Mouse (Mus musculus): ENCODE data around the gene Vwa7.

Gene Vwa7

DNA sequence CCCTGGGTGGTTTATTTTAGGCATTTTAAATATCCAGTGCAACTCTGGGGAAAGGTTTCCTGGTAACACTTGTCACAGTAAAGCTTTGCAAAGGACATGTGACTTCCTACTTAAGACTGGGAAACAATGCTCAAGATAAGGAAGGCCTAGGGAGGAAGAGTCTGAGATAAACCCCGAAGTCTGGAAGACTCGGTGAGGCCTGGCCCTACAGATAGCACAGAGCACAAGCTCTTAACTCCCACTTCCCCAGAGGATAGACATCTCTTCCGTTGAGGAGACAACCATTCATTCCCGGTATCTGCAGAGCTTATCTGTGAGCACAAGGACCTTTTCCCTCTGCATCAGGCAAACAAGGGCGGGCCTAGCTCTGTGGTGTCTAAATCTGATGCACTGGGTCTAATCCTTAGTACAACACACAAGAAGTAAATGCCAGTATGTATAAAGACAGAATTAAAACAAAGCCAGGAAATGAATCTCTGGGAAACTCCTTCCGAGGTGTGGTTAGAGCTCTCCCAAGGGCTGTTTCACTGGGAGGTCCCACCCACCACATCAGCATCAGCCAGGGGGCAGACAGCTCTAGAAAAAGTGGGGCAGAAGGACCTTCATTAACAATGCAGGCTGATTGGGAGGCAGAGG is 5.6 kb downstream of the Vwa7 start:
- WGBS, result 66% methylated on average over 6 of the region's 6 CpGs

DNA sequence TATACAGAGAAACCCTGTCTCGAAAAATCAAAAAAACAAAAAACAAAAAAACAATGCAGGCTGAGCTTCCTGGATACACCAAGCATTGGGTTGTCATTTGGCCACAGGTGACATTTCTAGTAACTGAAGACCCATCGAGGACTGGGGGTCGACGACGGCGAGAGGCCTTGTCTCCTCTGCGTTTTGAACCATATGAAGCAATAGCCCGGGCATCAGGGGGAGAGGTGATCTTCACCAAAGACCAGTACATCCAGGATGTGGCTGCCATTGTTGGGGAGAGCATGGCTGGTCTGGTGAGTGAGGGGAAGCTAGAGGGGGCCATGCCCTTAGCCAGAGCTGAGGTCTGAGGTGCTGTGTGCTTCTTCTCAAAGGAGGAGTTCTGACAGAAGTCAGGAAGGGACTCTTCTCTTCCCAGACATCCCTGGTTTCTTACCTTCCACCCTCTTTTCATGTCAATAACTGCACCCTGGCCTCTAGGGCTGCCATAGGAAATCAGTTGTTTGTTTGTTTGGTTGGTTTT is 6.2 kb downstream of the Vwa7 start:
- WGBS, result 98% methylated on average over 8 of the region's 8 CpGs

DNA sequence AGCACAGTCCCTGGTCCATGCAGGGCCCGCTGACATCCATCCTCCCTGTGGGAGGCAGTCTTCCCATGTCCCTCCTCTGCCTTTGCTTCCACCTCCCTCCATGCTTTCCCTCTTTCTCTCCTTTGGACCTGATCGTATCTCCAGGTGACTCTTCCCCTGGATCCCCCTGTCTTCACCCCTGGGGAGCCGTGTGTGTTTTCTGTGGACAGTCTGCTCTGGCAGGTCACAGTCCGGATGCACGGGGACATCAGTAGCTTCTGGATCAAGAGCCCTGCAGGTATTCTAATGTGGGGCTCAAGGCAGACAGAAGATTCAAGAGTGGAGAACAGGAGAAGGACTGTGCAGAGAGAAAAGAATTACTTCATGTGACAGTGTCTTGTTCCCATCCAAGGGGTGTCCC is 6.8 kb downstream of the Vwa7 start:
- 92% methylated on average over 5 of the region's 5 CpGs for whole genome bisulfite sequencing

DNA sequence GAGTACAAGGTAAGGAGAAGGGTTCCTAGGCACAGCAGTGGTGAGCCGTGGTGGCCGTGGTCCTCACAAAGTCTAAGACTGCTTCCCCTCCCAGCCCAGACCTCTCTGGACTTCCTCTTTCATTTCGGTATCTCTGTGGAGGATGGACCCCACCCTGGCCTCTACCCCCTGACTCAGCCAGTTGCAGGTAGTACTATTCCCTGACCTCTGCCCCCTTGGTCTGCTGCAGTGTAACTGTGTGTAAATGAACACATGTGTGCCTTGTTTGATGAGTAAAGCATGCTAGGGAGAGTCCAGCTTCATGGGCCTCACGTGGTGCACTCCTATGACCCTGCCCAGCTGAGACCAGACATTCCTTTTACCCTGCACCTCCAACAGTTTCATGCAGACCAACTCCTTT is 7.4 kb downstream of the Vwa7 start:
- WGBS, result 89% methylated on average over 4 of the region's 4 CpGs

DNA sequence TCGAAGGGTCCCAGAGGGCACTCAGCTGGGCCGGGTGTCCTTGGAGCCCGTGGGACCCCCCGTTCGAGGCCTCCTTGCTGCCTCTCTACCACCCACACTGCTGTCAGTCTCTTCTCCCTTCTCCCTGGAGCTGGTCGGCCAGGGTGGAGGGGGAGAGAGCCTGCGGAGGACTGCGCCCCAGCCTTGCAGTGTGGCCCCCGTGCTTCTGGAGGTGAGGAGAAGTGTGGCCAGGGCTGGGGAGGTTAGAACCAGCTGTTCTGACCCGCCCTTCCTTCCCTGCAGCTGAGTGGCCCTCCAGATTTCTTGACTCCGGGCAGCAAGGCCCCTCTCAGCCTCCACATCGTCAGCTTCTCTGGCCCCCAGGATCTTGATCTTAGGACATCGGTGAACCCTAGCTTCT is 7.9 kb downstream of the Vwa7 start:
- WGBS, result 86% methylated on average over 13 of the region's 13 CpGs

- WGBS, result 61% methylated on average over 9 of the region's 10 CpGs
Measured at GRCm38 (mm10) chr17:35024691-35025488, 8.5 kb downstream of the Vwa7 start.

- whole genome bisulfite sequencing, result 86% methylated on average over 5 of the region's 5 CpGs
Measured at GRCm38 (mm10) chr17:35026206-35026605, 9.8 kb downstream of the Vwa7 start.

GRCm38 (mm10) chr17:35027277-35028068 is 11.1 kb downstream of the Vwa7 start, which contains the start of gene Sapcd1:
Sapcd1 (minus strand) TSS chr17:35028016.
- 53% methylated on average over 13 of the region's 13 CpGs for WGBS

GRCm38 (mm10) chr17:35028315-35028714 is 11.9 kb downstream of the Vwa7 start:
- 88% methylated on average over 2 of the region's 2 CpGs for WGBS

DNA sequence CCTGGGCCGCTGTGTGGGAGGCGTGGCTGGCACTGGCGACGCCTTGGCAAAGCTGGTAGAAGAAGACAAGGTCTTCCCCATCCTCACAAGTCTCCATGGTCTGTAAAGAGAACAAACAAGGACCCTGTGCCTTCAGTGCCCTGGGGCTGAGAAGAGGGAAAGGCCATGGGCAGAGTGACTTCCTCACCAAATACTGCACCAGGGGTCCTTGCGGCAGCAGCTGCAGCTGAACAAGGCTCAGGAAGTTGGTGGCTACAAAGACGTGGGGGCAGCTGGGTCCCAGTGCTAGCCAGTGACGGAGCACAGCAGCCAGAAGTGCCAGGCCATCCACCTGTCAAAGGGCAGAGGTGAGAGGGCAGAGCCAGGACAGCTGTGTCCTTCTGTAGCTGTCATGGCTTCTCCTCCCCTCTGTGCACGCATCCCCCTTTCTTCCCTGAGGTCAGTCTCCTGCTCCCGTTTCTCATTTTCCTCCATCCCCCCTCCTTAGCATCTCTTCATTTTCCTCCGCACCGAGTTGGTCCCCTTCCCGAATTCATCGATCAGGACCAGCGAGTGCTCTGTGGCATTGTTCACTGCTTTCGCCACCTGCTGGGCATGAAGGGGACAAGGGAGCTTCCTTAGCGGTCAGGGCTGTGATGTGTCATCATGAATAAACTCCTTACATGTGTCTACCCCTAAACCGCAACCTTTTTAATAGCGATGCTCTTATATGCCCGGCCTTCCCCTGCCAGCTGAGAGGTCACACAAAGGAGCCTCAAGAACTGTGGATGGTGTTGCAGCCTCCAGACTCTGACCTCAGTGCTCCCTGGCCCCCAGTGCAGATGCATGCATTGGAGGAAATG is 13.5 kb downstream of the Vwa7 start:
- WGBS, result 42% methylated on average over 19 of the region's 19 CpGs

DNA sequence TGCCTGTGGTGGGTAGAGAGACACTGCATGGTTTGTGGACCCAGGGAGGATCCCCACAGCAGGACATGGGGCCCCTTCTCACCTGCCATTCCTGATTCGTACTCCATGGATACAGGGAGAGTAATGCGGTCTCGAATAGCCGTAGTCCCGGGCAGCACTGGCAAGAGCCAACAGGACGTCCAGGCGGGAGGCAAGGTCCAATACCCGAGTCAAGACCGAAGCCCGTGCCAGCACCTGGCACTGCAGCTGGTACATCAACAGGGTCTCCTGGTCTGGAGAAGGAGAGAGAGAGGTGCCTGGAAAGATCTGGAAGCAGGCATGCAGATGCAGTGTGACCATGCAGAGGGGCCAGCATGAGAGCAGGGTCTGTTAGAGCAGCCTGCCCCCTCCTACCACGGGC is 14.9 kb downstream of the Vwa7 start:
- WGBS, result 93% methylated on average over 11 of the region's 11 CpGs

GRCm38 (mm10) chr17:35031880-35032279 is 15.5 kb downstream of the Vwa7 start:
- WGBS, result 95% methylated on average over 7 of the region's 7 CpGs

GRCm38 (mm10) chr17:35032323-35032870 is 16.0 kb downstream of the Vwa7 start:
- 79% methylated on average over 8 of the region's 8 CpGs for WGBS

- 84% methylated on average over 1 of the region's 1 CpGs for WGBS
Measured at GRCm38 (mm10) chr17:35033703-35034102, 17.3 kb downstream of the Vwa7 start.

- WGBS, result 68% methylated on average over 6 of the region's 6 CpGs
Measured at GRCm38 (mm10) chr17:35034896-35035295, 18.5 kb downstream of the Vwa7 start.

DNA sequence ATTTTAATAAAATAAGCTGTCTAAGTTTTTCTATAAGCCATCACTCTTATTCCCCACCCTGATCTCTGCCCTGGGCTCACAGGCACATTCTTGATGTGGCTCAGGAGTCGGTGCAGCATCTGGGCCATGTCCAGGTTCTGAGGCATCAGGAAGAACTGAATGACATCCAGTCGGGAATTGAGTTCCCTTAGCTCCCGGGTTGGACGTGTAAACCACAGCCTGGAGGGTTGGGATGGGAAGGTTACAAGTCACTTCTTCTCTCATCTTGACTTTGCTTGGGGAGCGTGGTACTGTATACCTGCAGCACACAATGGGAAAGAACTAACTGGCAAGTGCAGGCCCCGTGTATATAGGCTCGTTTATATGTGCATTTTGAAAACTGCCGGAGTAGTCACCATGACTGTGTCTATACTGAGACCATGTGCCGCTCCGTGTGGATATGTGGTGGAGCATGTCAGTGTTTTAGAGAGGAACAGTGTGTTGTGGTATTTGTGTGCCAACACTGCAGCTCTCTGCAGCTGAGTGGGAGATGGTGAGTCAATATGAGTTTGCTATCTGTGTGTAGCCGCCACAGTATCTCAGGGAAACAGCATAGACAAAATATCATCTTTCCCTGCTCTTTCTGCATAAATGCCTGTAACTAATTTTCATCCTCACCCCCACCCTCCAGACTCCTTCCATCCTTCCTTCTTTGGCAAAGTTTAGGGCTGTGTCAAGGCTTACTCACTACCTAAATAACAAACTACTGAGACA is 22.9 kb downstream of the Vwa7 start:
- 68% methylated on average over 11 of the region's 11 CpGs for WGBS

GRCm38 (mm10) chr17:35043794-35044193 is 27.4 kb downstream of the Vwa7 start:
- 90% methylated on average over 4 of the region's 4 CpGs for whole genome bisulfite sequencing

DNA sequence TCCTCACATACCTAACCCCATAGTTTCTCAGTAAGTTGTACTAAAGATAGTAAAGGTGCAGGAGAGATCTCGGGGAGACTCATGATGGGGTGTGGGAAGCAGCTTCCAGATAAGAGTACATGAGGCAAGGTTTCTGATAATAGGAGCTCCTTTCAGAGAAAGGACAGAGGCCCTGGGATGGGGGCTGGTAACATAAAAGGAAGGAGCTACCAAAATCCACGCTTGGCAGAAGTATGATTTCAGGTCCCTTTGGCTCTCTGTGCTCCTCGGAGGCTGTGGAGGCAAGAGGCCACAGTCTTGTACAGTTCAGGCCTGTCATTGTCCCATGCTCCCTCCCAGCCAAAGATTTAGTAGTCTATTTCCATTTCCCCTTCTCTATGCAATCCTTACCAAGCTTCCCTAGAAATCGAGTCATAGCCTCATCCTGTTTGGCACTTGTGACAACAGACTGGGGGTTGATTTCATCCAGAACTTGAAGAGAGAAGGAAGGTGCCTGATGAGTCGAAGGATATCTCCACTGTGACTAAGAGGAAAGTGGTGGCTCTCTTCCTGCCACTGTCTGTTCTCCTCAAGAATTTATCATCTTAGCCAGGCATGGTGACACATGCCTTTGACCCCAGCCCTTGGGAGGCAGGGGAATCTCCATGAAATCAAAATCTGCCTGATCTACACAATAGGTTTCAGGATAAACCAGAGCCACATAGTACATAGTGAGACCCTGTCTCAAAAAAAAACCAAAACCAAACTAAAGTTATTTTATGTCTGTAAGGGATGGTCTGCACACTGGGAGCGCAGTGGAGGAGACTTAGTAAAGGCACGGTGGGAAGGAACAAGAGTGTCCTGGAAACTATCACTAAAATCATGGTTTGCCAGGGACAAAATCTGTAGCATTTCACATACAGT is 28.8 kb downstream of the Vwa7 start:
- 82% methylated on average over 7 of the region's 7 CpGs for WGBS

All from cerebral cortex, adult 2 months (tissue).